Mouse (Mus musculus) MEL (cell line): ENCODE results near the gene Unc5b. TPM values are rescaled to one million over a fixed set of nuclear protein-coding genes. Genes with fewer than 3 reads are reported as not detected.

ENCODE experiments used
- DNase-seq: peaks from one replicate; pipeline ENCODE4 v3.0.0; 2011; ENCODE audit warnings: low read depth, low spot score
- H3K27ac ChIP-seq: 2 replicates; pipeline ENCODE4 v1.5.1; 2012; ENCODE audit warnings: low read depth, mild to moderate bottlenecking, control low read depth, low read length, moderate library complexity; ENCODE audit not compliant: control insufficient read depth
- H3K27me3 ChIP-seq, 2 experiments: fragments of 150-350 bp in 1 of 2; sonication (generic) in 1 of 2; 2 replicates each; pipeline ENCODE4 v1.6.1; 2012; ENCODE audit warnings: low read length in 2 of 2, mild to moderate bottlenecking in 2 of 2, improper control_type of control experiment in 1 of 2, moderate library complexity in 1 of 2; ENCODE audit not compliant: insufficient read depth in 2 of 2, control insufficient read depth in 1 of 2
- H3K36me3 ChIP-seq, 2 experiments: 2 replicates each; pipeline ENCODE4 v1.6.1; 2012 to 2014; ENCODE audit warnings: low read length in 2 of 2, improper control_type of control experiment in 1 of 2, inconsistent platforms in 1 of 2, mild to moderate bottlenecking in 1 of 2; ENCODE audit not compliant: insufficient read depth in 2 of 2, control insufficient read depth in 1 of 2
- H3K4me1 ChIP-seq, 2 experiments: fragments of 150-350 bp in 1 of 2; sonication (generic) in 1 of 2; 2 replicates each; pipeline ENCODE4 v1.6.1; 2012; ENCODE audit warnings: low read length in 2 of 2, improper control_type of control experiment in 1 of 2, mild to moderate bottlenecking in 1 of 2; ENCODE audit not compliant: insufficient read depth in 2 of 2, control insufficient read depth in 1 of 2
- H3K4me3 ChIP-seq, 2 experiments: fragments of 150-350 bp in 1 of 2; sonication (generic) in 1 of 2; 2 replicates each; pipeline ENCODE4 v1.5.1; 2012; ENCODE audit warnings: low read depth in 2 of 2, low read length in 2 of 2, mild to moderate bottlenecking in 2 of 2, moderate library complexity in 2 of 2, control low read depth in 1 of 2, improper control_type of control experiment in 1 of 2; ENCODE audit not compliant: control insufficient read depth in 1 of 2, insufficient read depth in 1 of 2
- H3K79me2 ChIP-seq: 2 replicates; pipeline ENCODE4 v1.6.1; 2012; ENCODE audit warnings: mild to moderate bottlenecking, low read length, moderate library complexity; ENCODE audit not compliant: control insufficient read depth, poor library complexity, insufficient read depth
- H3K9ac ChIP-seq: 2 replicates; pipeline ENCODE4 v1.6.1; 2012; ENCODE audit warnings: low read depth, mild to moderate bottlenecking, control low read depth, low read length, moderate library complexity; ENCODE audit not compliant: control insufficient read depth, poor library complexity, severe bottlenecking
- H3K9me3 ChIP-seq: fragments of 150-350 bp; sonication (generic); replicated peaks from 2 replicates; pipeline ENCODE4 v1.6.1; 2012; ENCODE audit warnings: mild to moderate bottlenecking, low read length, improper control_type of control experiment, moderate library complexity; ENCODE audit not compliant: insufficient read depth
- CHD1 ChIP-seq: IDR thresholded peaks from 2 replicates; pipeline ENCODE4 v1.6.1; 2012; ENCODE audit warnings: low read depth, mild to moderate bottlenecking, inconsistent platforms, low read length, improper control_type of control experiment
- E2F4 ChIP-seq: IDR thresholded peaks from 2 replicates; pipeline ENCODE4 v1.6.1; 2011; ENCODE audit warnings: low read depth, low read length, improper control_type of control experiment, borderline replicate concordance
- ELF1 ChIP-seq: IDR thresholded peaks from 2 replicates; pipeline ENCODE4 v1.6.1; 2014; ENCODE audit warnings: low read depth, mild to moderate bottlenecking, inconsistent platforms, low read length, improper control_type of control experiment, moderate library complexity
- MAX ChIP-seq: IDR thresholded peaks from 2 replicates; pipeline ENCODE4 v1.6.1; 2011; ENCODE audit warnings: low read length, improper control_type of control experiment
- MEF2A ChIP-seq: IDR thresholded peaks from 2 replicates; pipeline ENCODE4 v1.6.1; 2014; ENCODE audit warnings: low read depth, mild to moderate bottlenecking, inconsistent platforms, low read length, improper control_type of control experiment; ENCODE audit not compliant: poor library complexity, insufficient replicate concordance, severe bottlenecking; ENCODE audit errors: extremely low read depth
- MXI1 ChIP-seq: IDR thresholded peaks from 2 replicates; pipeline ENCODE4 v1.6.1; 2011; ENCODE audit warnings: mild to moderate bottlenecking, low read depth, low read length, improper control_type of control experiment
- MYC ChIP-seq: IDR thresholded peaks from 2 replicates; pipeline ENCODE4 v1.6.1; 2011; ENCODE audit warnings: low read depth, mild to moderate bottlenecking, low read length, improper control_type of control experiment, moderate library complexity
- NRF1 ChIP-seq: IDR thresholded peaks from 2 replicates; pipeline ENCODE4 v1.6.1; 2014; ENCODE audit warnings: low read depth, mild to moderate bottlenecking, inconsistent platforms, low read length, improper control_type of control experiment, moderate library complexity; ENCODE audit not compliant: poor library complexity, insufficient read depth, severe bottlenecking
- POLR2A ChIP-seq, 2 experiments: IDR thresholded peaks; 2 replicates each; pipeline ENCODE4 v1.6.1; 2011 to 2012; ENCODE audit warnings: low read length in 2 of 2, mild to moderate bottlenecking in 2 of 2, control low read depth in 1 of 2, improper control_type of control experiment in 1 of 2, low read depth in 1 of 2, moderate library complexity in 1 of 2; ENCODE audit not compliant: control insufficient read depth in 1 of 2, insufficient read depth in 1 of 2, poor library complexity in 1 of 2
- POLR2AphosphoS2 ChIP-seq: IDR thresholded peaks from 2 replicates; pipeline ENCODE4 v1.6.1; 2011; ENCODE audit warnings: low read length, improper control_type of control experiment
- SIN3A ChIP-seq: IDR thresholded peaks from 2 replicates; pipeline ENCODE4 v1.6.1; 2012; ENCODE audit warnings: low read length, improper control_type of control experiment, inconsistent platforms
- TAL1 ChIP-seq: IDR thresholded peaks from 2 replicates; pipeline ENCODE4 v1.6.1; 2012; ENCODE audit warnings: mild to moderate bottlenecking, inconsistent platforms, low read length, moderate library complexity, mixed read lengths
- TCF12 ChIP-seq: IDR thresholded peaks from 2 replicates; pipeline ENCODE4 v1.6.1; 2014; ENCODE audit warnings: low read depth, mild to moderate bottlenecking, inconsistent platforms, low read length, improper control_type of control experiment, moderate library complexity
- UBTF ChIP-seq: IDR thresholded peaks from 2 replicates; pipeline ENCODE4 v1.6.1; 2012; ENCODE audit warnings: low read depth, mild to moderate bottlenecking, inconsistent platforms, low read length, improper control_type of control experiment, moderate library complexity, borderline replicate concordance; ENCODE audit not compliant: insufficient read depth
- USF2 ChIP-seq, 2 experiments: IDR thresholded peaks; 2 replicates each; pipeline ENCODE4 v1.6.1; 2011 to 2012; ENCODE audit warnings: improper control_type of control experiment in 2 of 2, low read length in 2 of 2, borderline replicate concordance in 1 of 2, inconsistent platforms in 1 of 2, low read depth in 1 of 2, mild to moderate bottlenecking in 1 of 2; ENCODE audit not compliant: insufficient read depth in 1 of 2
- ZC3H11A ChIP-seq: IDR thresholded peaks from 2 replicates; pipeline ENCODE4 v1.6.1; 2012; ENCODE audit warnings: low read depth, mild to moderate bottlenecking, inconsistent platforms, low read length, improper control_type of control experiment
- ZMIZ1 ChIP-seq: IDR thresholded peaks from 2 replicates; pipeline ENCODE4 v1.6.1; 2012; ENCODE audit warnings: low read depth, mild to moderate bottlenecking, inconsistent platforms, low read length, improper control_type of control experiment, moderate library complexity
- polyA plus RNA-seq, 2 experiments: library from polyadenylated mRNA; stranded (reverse) in 1 of 2; unstranded in 1 of 2; fragments of >175 nt in 1 of 2; fragments of >200 nt in 1 of 2; gene quantifications; 2 replicates each; pipeline versions ENCODE4 v1.2.1 to v1.2.4; 2012; ENCODE audit warnings: low replicate concordance in 2 of 2, low read depth in 1 of 2; ENCODE audit not compliant: insufficient read length in 2 of 2, insufficient read depth in 1 of 2, missing spikeins in 1 of 2
- total RNA-seq: library from RNA; depleted of rRNA; stranded (reverse); fragments of 300-350 nt; gene quantifications from 2 replicates; pipeline ENCODE4 v1.2.3, GENCODE M21; 2012

Unc5b gene
- total and polyA plus RNA-seq, 3 experiments: not detected

DNA sequence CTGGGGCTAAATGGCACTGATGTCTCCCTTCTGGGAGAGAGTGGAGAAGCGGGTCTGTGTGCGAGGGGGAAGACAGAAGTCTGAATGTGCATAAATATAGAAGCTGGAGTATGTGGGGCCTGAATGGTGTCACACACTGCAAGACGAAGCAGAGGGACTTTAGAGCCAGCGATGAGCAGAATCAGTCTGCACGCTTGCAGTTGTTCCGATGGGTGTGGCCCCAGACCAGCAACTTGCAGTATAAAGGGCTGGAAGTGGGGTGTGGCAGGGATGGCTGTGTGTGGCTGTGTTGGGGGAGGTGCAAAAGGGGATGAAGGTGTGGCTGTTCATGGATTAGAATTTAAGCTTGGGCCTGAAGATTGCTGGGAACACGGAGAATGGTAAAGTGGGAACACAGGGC is 62.8 kb downstream of the Unc5b start:
- Histone ChIP-seq H3K27me3 (no peaks in the 10 kb centered on the region; a peak in 1 of 4 replicates), H3K9me3 (no peaks in the 10 kb centered on the region), H3K79me2 (no peaks in the 10 kb centered on the region), H3K4me1 (no peaks in the 10 kb centered on the region), H3K27ac (no peak overlapping the region), H3K4me3 (no peak overlapping the region), H3K36me3 (no peaks in the 10 kb centered on the region), H3K9ac (no peak overlapping the region)
- no peak for DNase-seq
- no peak for TF ChIP-seq ZC3H11A
- TF ChIP-seq MXI1: no peak
- TF ChIP-seq TAL1: no peak
- no peak for TF ChIP-seq CHD1
- TF ChIP-seq SIN3A: no peak
- TF ChIP-seq POLR2A (IDR thresholded peaks at IDR 0.05; ENCODE audit: control insufficient read depth in 1 of 2, insufficient read depth in 1 of 2, low read depth in 1 of 2, low read length in 2 of 2, poor library complexity in 1 of 2): no peak
- TF ChIP-seq MYC: no peak
- no peak for TF ChIP-seq UBTF
- no peak for TF ChIP-seq MEF2A
- TF ChIP-seq ZMIZ1: no peak
- no peak for TF ChIP-seq USF2 (IDR thresholded peaks at IDR 0.05; ENCODE audit: borderline replicate concordance in 1 of 2, insufficient read depth in 1 of 2, low read depth in 1 of 2, low read length in 2 of 2)
- no peak for TF ChIP-seq MAX

DNA sequence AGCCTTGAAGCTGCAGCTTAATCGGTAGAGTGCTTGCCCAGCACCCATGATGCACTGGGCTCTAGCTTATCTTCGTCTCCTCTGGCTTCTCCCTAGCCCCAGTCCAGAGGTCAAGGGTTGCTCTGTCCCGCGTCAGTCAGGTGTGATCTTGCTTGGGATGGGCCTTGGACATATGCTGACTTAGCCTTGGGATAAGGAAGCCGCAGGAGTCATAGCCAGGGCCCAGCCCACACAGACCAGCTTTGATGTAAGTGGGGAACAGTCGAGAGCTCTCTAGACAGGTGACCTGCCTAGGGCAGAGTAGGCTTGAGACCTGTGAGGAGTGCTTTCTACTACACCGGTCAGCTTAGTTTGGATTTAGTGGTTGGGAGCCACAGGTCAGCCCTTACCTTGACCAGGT is 64.0 kb downstream of the Unc5b start:
- Histone ChIP-seq H3K79me2 (no peaks in the 10 kb centered on the region), H3K36me3 (no peaks in the 10 kb centered on the region), H3K4me1 (no peaks in the 10 kb centered on the region), H3K9me3 (no peaks in the 10 kb centered on the region), H3K27me3 (no peaks in the 10 kb centered on the region; a peak in 1 of 4 replicates), H3K4me3 (no peak overlapping the region), H3K27ac (no peak overlapping the region), H3K9ac (no peak overlapping the region)
- no peak for TF ChIP-seq TCF12
- no peak for TF ChIP-seq ZMIZ1
- TF ChIP-seq NRF1: no peak
- no peak for DNase-seq

DNA sequence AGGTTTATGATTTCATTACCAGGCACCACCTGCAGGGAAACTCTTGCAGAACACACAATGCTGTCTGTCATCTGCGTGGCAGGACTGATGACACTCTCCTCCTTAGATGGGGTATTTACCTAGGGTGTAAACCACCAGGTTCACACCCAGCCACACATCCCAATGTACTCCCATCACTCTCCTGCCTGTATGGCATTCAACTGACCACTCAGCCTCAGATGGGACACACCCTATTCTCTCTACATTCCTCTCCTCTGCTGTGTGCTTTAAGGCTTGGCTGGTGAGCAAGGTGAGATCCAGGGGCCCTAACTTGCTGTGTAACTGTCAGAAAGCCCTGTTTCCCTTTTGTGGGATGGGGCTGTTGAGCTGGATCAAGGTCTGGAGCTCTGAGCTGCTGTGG is 69.3 kb downstream of the Unc5b start:
- Histone ChIP-seq H3K27ac (no peak overlapping the region), H3K79me2 (no peaks in the 10 kb centered on the region), H3K9ac (no peak overlapping the region), H3K27me3 (no peaks in the 10 kb centered on the region), H3K36me3 (no peaks in the 10 kb centered on the region), H3K4me1 (no peaks in the 10 kb centered on the region), H3K9me3 (no peaks in the 10 kb centered on the region), H3K4me3 (no peak overlapping the region)
- no peak for DNase-seq
- TF ChIP-seq POLR2AphosphoS2 (no peak), ELF1 (no peak), E2F4 (no peak)
